Mouse (Mus musculus): Measurements from ENCODE around the gene Hgd. TPM values are rescaled to one million over a fixed set of nuclear protein-coding genes. Genes with fewer than 3 reads are reported as not detected.
"Not testable (repeated sequence)": the region's sequence is repeated elsewhere in the genome, so short reads cannot be mapped to it uniquely, and the experiment has no call there.

The Hgd gene
- total RNA-seq, 1 experiment from 2014 or later, result not detected

DNA sequence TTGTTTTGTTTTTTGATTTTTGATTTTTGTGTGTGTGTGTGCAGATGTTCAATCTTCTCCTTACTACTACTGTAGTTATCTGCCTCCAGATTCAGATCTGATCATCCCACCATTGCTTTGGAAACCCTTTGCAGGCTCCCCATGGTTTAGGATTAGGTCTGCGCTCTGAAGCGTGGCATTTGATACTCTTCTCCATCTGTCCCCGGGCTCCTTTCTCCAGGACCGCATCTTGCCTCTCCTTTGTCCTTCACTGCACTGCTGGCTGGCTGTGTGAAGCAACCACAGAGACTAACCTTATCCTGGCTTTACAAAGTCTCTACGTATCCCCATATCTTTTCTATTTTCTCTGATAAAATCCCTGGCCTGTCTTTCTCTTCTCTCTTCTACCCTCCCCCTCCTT, 43.0 kb downstream of the Hgd start:
- ATAC-seq (replicated peaks; ENCODE audit: low read depth, poor library complexity, severe bottlenecking), result no peak

DNA sequence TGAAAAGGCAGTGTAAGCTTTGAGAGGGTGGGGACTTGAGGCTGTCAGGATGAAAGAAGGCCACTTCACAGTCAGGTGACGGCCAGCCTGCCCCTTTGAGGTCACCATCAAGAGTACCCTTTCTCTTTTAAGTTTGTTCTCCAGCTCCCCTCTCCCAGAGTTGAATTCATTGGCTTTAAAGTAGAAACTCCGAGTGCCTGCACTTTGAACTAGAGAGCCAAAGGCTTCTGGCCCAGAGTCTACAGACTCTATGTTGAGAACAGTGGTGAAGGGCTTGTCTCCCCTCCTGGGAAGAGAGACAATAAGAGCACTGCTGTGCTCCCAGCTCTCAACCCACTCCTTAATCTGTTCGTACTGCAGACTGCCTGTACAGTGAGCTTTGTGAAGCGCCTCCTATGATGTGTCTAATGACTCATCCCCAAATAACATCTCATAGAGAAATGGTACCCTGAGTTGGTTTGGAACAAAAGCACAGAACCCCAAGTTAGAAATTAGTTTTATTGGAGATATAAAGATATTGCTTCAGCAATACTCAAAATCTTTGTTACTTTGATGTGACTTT, 46.5 kb downstream of the Hgd start:
- no peak for ATAC-seq (replicated peaks; ENCODE audit: low read depth, poor library complexity, severe bottlenecking)

- ATAC-seq (replicated peaks; ENCODE audit: low read depth, poor library complexity, severe bottlenecking), result no peak
These were observed 48.4 kb downstream of the Hgd start for GRCm38 (mm10) chr16:37628336-37628735.

DNA sequence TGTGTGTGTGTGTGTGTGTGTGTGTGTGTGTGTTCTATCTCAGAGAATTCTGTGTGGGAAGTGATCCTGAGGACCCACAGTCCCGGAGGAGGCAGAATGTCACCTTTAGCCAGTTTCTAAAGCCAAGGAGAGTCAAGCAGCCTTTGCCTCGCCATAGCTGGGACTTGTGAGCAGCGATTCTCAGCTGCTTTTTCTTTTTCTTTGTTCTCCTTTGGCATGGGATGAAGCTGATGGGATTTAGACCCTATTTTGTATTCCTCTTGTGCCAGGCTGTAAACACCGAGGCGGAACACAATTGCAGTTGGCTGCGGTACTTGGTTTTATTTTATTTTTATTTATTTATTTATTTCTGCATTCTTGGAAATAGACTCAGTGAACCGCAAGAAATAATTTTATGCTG, 49.1 kb downstream of the Hgd start:
- ATAC-seq (replicated peaks; ENCODE audit: low read depth, poor library complexity, severe bottlenecking), result no peak

DNA sequence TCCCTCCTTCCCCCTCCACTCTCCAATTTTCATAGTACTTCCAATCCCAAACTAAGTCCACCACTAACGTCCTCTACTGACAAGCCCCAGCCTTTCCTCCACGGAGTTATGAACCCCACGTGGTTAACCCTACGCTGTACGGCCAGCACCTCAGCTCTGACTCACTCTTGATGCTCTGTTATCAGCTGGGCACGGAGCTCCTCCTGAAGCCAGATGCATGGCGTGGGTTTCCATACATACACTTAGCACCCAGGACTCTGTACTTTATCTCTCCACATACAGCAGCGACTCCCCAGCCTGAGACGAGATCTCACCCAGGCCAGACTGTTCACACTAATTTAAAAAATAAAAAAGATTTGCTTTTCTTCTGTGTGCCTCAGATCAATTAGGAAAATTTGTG, 54.6 kb downstream of the Hgd start:
- ATAC-seq (replicated peaks; ENCODE audit: low read depth, poor library complexity, severe bottlenecking), result no peak

DNA sequence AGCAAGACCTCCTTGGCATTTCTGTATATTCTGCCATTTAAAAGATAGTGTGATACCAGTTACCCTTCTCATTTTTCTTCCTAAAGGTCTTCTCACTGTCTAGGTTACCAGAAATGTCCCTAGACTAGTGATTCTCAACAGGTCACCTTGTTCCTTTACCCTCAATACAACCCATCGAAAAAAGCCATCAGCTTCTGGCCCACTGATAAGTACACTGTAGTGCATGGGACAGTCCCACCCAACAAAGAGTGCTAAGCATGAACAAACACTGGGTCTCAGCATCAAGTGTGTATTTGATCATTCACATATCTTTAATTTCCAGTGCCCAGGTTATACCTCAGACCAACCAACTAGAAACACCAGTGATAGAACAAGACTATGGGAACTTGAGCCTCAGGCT, 55.1 kb downstream of the Hgd start:
- ATAC-seq (replicated peaks; ENCODE audit: low read depth, poor library complexity, severe bottlenecking), result no peak

DNA sequence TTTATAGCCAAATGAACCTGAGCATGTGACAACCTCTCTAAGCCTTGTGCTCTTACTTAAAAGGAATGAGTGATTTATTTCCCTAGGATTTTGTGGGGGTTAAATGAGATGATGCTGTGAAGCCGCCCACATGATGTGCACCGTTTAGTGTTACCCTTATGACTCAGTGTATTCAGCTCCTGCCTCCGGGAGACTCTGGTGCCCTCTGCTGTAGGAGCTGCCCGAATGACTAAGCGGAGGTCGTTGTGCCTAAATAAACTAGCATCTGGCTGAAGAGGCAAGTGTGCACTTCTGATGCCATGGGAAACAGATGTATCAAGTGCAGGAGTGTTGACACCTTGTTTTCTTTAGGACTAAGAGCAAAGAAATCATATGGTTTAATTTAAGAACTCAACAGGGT, 56.2 kb downstream of the Hgd start:
- no peak for ATAC-seq (replicated peaks; ENCODE audit: low read depth, poor library complexity, severe bottlenecking)

GRCm38 (mm10) chr16:37637802-37638201, 57.8 kb downstream of the Hgd start:
- no peak for ATAC-seq (replicated peaks; ENCODE audit: low read depth, poor library complexity, severe bottlenecking)

DNA sequence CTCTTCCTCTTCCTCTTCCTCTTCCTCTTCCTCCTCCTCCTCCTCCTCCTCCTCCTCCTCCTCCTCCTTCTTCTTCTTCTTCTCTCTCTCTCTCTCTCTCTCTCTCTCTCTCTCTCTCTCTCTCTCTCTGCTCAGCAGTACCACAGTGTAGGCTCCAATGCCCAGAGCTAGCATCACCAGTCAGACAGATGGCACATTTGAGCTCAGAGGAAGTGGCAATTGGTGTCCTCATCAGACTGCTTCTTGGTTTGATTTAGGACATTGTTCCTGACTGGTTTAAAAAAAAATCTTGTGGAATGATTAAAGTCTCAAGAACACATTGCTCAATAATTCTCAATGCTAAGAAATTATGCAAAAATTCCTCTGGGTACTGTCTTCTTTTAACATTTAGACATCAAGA, 60.6 kb downstream of the Hgd start:
- not testable (repeated sequence) for ATAC-seq (replicated peaks; ENCODE audit: low read depth, poor library complexity, severe bottlenecking)

GRCm38 (mm10) chr16:37644486-37644885, 64.5 kb downstream of the Hgd start:
- no peak for ATAC-seq (replicated peaks; ENCODE audit: low read depth, poor library complexity, severe bottlenecking)

DNA sequence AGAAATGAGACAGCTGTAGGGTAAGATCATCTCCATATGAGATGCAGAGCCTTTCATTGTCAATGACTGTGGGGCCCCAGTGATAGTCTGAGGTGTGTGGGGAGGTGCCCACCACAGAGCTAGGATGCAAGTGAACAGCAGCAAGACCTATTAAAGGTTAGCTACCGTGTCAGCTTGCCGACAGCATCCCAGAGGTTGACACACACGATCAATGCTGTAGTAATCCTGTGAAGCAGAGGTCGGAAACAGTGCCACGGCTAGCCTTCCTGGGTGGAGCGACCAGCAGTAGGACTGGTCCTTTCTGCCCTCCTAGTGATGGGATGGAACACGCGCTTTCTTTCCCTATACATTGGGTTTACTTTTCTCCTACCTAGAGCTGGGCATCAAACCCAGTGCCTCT, 65.3 kb downstream of the Hgd start:
- no peak for ATAC-seq (replicated peaks; ENCODE audit: low read depth, poor library complexity, severe bottlenecking)

DNA sequence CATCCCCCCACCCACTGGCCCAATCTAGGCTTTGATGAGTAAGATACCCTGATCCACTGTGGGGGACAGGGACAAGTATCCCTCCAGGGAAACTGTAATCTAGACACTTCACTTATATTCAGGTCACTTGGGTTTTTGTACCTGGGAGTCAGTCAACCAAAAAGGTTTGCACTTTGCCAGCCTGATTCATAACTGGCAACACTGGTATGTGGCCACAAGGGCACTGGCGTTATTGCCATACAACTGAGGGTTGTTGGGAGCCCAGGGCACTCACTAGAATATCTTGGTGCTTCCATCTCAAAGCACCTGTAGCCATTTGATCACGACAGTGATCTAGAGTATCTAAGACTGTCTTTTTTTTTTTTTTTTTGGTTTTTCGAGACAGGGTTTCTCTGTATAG, 65.8 kb downstream of the Hgd start:
- no peak for ATAC-seq (replicated peaks; ENCODE audit: low read depth, poor library complexity, severe bottlenecking)

- ATAC-seq (replicated peaks; ENCODE audit: low read depth, poor library complexity, severe bottlenecking), result no peak
These were observed 67.1 kb downstream of the Hgd start for GRCm38 (mm10) chr16:37647067-37647466.

DNA sequence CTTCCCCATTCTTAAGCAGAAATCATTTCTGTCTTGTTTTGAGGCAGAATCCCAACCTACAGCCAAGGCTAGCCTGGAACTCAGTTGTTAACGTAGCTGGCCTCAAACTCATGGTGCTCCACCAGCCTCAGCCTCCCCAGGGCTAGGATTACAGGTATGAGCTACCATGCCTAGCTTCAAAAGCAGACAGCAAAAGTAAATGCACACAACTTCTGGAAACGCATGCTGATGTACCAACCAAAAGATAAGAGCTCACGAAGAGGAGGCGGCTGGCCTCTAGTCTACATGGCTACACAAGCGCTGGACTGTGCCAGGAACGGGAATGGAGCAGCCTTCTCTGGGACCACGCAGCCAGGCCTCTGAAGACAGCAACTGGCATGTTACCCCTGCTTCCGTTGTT, 68.0 kb downstream of the Hgd start:
- no peak for ATAC-seq (replicated peaks; ENCODE audit: low read depth, poor library complexity, severe bottlenecking)

GRCm38 (mm10) chr16:37649068-37649467, 69.1 kb downstream of the Hgd start:
- no peak for ATAC-seq (replicated peaks; ENCODE audit: low read depth, poor library complexity, severe bottlenecking)

DNA sequence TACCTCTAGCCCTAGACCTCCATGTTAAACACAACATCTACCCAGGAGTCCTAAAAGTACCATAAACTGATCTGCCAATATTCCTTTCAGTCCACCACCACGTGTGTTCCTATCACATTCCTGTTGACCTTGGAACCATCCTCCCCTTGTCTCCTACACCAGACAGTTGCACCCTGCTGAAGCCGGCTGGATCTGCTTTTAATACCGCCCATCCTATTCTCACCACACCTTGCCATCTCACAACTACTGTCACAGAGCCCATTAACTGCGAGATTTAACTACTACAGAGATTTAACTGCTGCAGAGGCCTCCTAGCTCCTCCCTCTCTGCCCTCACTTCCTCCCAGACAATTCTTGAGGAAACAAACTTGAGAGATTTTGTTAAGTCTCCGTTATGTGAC, 71.5 kb downstream of the Hgd start:
- no peak for ATAC-seq (replicated peaks; ENCODE audit: low read depth, poor library complexity, severe bottlenecking)

- no peak for ATAC-seq (replicated peaks; ENCODE audit: low read depth, poor library complexity, severe bottlenecking)
These were observed 72.7 kb downstream of the Hgd start for GRCm38 (mm10) chr16:37652654-37653053.

- ATAC-seq (replicated peaks; ENCODE audit: low read depth, poor library complexity, severe bottlenecking), result no peak
These were observed 73.1 kb downstream of the Hgd start for GRCm38 (mm10) chr16:37653058-37653457.

GRCm38 (mm10) chr16:37653731-37654657, 74.0 kb downstream of the Hgd start, which contains the start of gene Ndufb4:
Ndufb4 (minus strand) TSS chr16:37654453.
- ATAC-seq (replicated peaks; ENCODE audit: low read depth, poor library complexity, severe bottlenecking), result peak; percentile 97

DNA sequence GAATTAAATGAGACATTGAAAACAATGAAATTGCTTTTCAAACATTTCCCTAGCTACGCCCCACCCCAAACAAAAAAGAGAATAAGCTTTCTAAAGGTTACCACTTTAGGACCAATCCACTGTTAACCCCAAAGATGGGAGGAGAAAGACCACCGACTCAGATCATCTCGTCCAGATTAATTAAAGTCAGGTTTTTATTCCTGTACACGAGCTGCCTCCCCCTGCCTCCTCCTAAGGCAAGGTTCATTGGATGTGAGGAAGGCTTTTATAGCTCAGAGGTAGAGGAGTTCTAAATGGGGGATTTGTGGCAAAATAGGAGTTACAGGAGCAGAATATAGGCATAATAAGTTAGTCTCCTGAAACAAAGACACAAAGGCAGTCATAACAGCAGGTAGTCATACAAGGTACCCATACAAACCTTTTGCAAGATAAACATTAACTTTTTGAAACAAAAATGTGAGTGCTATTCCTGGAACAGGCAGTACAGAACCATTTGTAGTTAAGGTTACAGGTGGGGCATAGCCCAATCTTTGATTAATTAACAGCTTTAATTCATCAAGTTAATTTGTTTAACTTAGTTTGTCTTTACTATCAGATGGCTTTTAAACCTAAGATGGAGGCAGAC, 75.0 kb downstream of the Hgd start:
- no peak for ATAC-seq (replicated peaks; ENCODE audit: low read depth, poor library complexity, severe bottlenecking)

- ATAC-seq (replicated peaks; ENCODE audit: low read depth, poor library complexity, severe bottlenecking), result no peak
These were observed 75.9 kb downstream of the Hgd start for GRCm38 (mm10) chr16:37655756-37656347.

Data from common myeloid progenitor, adult 5-6 weeks (primary cell).